Mouse (Mus musculus) embryonic fibroblast, embryonic 13.5 days (primary cell): ENCODE data around the gene Sgce.

ENCODE experiments used
- CTCF ChIP-seq: IDR thresholded peaks from 2 replicates; pipeline ENCODE4 v1.5.1; 2011; ENCODE audit warnings: mild to moderate bottlenecking, control low read depth, low read length, moderate library complexity, borderline replicate concordance; ENCODE audit not compliant: insufficient read depth
- POLR2A ChIP-seq: IDR thresholded peaks from 2 replicates; pipeline ENCODE4 v1.6.1; 2011; ENCODE audit warnings: low read depth, mild to moderate bottlenecking, control low read depth, low read length, moderate library complexity

- TF ChIP-seq CTCF: no peak
- TF ChIP-seq POLR2A: no peak
Observed at GRCm38 (mm10) chr6:4680576-4680975, 66.4 kb downstream of the Sgce start.
